Comparison of ENCODE assay signal across 8 mouse cellular contexts in the genomic region with DNA sequence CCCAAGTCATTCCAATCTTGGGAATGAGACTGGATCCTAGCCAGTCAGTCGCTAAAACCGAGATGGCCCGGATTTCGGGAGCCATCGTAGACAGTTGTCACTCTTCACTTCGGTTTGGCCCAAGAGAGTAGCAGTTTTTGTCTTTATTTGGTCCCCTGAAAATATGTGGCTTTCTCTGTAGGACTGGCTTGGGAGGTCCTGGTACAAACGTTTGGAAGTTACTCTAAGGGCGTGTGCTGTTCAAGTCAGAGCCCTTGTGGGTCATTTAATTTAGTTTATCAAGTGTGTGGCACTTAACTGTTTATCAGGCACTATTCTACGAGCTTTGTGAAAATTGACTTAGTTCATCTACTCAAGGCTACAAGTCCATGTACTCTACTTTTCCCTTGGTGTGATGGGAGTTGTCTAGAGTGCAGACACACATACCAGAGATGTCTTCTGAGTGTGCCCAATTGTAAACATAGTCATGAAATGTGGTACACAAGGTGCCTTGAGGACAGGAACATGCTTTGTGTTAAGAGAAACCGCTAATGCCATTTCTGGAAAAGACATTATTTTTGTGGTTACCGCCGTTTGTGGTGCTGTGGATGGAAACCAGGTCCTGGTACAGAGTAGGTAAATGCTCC. TPM values are rescaled to one million over a fixed set of nuclear protein-coding genes. Genes with fewer than 3 reads are reported as not detected.
DNase-seq lines count a peak whose midpoint lies in the region; ATAC-seq and TF ChIP-seq lines count a peak whose summit lies in the region.

No protein-coding gene starts in this region.

- H3K4me2 ChIP-seq in heart, embryonic 16.5 days (ENCODE audit: low read depth, low read length), result peak overlapping the region; percentile 65
- H3K4me2 ChIP-seq in hindbrain, embryonic 15.5 days, result peak overlapping the region; percentile 56
- peak overlapping the region; percentile 54 for H3K4me2 ChIP-seq in midbrain, embryonic 13.5 days (replicated peaks)

- no peaks in the 10 kb centered on the region for H3K9me3 ChIP-seq in heart, embryonic 16.5 days (replicated peaks; ENCODE audit: control insufficient read depth, low read length)
- H3K9me3 ChIP-seq in hindbrain, embryonic 15.5 days, result no peaks in the 10 kb centered on the region
- H3K9me3 ChIP-seq in midbrain, embryonic 13.5 days, result no peaks in the 10 kb centered on the region

- H3K4me1 ChIP-seq in heart, embryonic 16.5 days (ENCODE audit: control insufficient read depth, insufficient read depth, low read length), result 0 out of 2 replicates have a peak, but pooled peaks cover 3% of the 10 kb centered on the region
- H3K4me1 ChIP-seq in bone marrow macrophage, adult 2 months (ENCODE audit: control insufficient read depth, insufficient read depth, low read length), result peaks cover 3% of the 10 kb centered on the region; the same call in 1 of the 2 replicates
- H3K4me1 ChIP-seq in hindbrain, embryonic 15.5 days (replicated peaks), result no peaks in the 10 kb centered on the region
- no peaks in the 10 kb centered on the region for H3K4me1 ChIP-seq in midbrain, embryonic 13.5 days (replicated peaks)

- peak overlapping the region; percentile 76 for H3K9ac ChIP-seq in heart, embryonic 16.5 days (ENCODE audit: low read length)
- H3K9ac ChIP-seq in hindbrain, embryonic 15.5 days, result peak overlapping the region; percentile 59
- H3K9ac ChIP-seq in midbrain, embryonic 13.5 days (replicated peaks), result no peak overlapping the region

- no peaks in the 10 kb centered on the region for H3K36me3 ChIP-seq in heart, embryonic 16.5 days (ENCODE audit: control insufficient read depth, insufficient read depth)
- no peaks in the 10 kb centered on the region for H3K36me3 ChIP-seq in hindbrain, embryonic 15.5 days
- H3K36me3 ChIP-seq in midbrain, embryonic 13.5 days, result no peaks in the 10 kb centered on the region

- ATAC-seq in heart, embryonic 16.5 days (replicated peaks; ENCODE audit: extremely low read depth, insufficient read depth, low FRiP score), result no peak
- no peak for ATAC-seq in hindbrain, embryonic 15.5 days (ENCODE audit: low FRiP score, low read depth)
- ATAC-seq in midbrain, embryonic 13.5 days, result no peak

- no peak for TF ChIP-seq CTCF in bone marrow macrophage, adult 2 months (IDR thresholded peaks at IDR 0.05; ENCODE audit: low read depth, low read length)

- no peaks in the 10 kb centered on the region; the same call in 1 of the 2 replicates for H3K27me3 ChIP-seq in heart, embryonic 16.5 days (ENCODE audit: control insufficient read depth, insufficient read depth, low read length)
- H3K27me3 ChIP-seq in hindbrain, embryonic 15.5 days, result no peaks in the 10 kb centered on the region
- H3K27me3 ChIP-seq in midbrain, embryonic 13.5 days, result no peaks in the 10 kb centered on the region

- TF ChIP-seq POLR2A in bone marrow macrophage, adult 2 months (IDR thresholded peaks at IDR 0.05; ENCODE audit: borderline replicate concordance, low read depth, low read length), result no peak

- no peak overlapping the region for H3K27ac ChIP-seq in heart, embryonic 16.5 days (ENCODE audit: low read length)
- no peak overlapping the region for H3K27ac ChIP-seq in bone marrow macrophage, adult 2 months (ENCODE audit: insufficient read depth, low read depth, low read length)
- no peak overlapping the region for H3K27ac ChIP-seq in hindbrain, embryonic 15.5 days (replicated peaks)
- no peak overlapping the region for H3K27ac ChIP-seq in midbrain, embryonic 13.5 days

- DNase-seq in heart, postnatal 4 days, result no peak
- DNase-seq in right cerebral cortex, postnatal 10 days (ENCODE audit: low spot score in 2 of 2), result no peak
- DNase-seq in ovary, postnatal 10 days (ENCODE audit: low spot score), result no peak
- DNase-seq in frontal cortex, postnatal 14 days (ENCODE audit: low spot score in 2 of 2), result no peak

- H3K4me3 ChIP-seq in heart, embryonic 16.5 days (ENCODE audit: low read length), result peak overlapping the region; percentile 63
- H3K4me3 ChIP-seq in bone marrow macrophage, adult 2 months (ENCODE audit: insufficient read depth, low read length), result peak overlapping the region; percentile 94
- H3K4me3 ChIP-seq in hindbrain, embryonic 15.5 days, result peak overlapping the region; percentile 61
- H3K4me3 ChIP-seq in midbrain, embryonic 13.5 days (replicated peaks), result peak overlapping the region; percentile 56

- 56% methylated on average over 12 of the region's 12 CpGs for WGBS in heart, embryonic 16.5 days
- 49% methylated on average over 12 of the region's 12 CpGs for WGBS in hindbrain, embryonic 15.5 days
- WGBS in midbrain, embryonic 13.5 days, result 56% methylated on average over 12 of the region's 12 CpGs

RNA-seq across cellular contexts. Expression of gene Xk, which starts 0.9 kb away (rescaled TPM):
- polyA plus RNA-seq in heart, embryonic 16.5 days (2015; fragmentation: Nextera tagmentation; extraction: Ambion mirVana), result 3.0 and 3.2 TPM in 2 replicates
- 1 to 10 TPM; 4.6 to 4.9 TPM for total RNA-seq in heart, postnatal 4 days (2021)
- polyA plus RNA-seq in bone marrow macrophage, adult 2 months (2012; ENCODE audit: insufficient read depth, insufficient read length, missing spikeins), result 0.84 and 0.92 TPM in 2 replicates
- polyA plus RNA-seq in hindbrain, embryonic 15.5 days (2015; fragmentation: Nextera tagmentation; extraction: Ambion mirVana), result 4.9 and 5.4 TPM in 2 replicates
- 2.3 and 2.9 TPM in 2 replicates for polyA plus RNA-seq in midbrain, embryonic 13.5 days (2015; fragmentation: Nextera tagmentation; extraction: Ambion mirVana)

RNA-seq across cellular contexts. Expression of gene H2al1m, which starts 10.1 kb away (rescaled TPM):
- not detected in 2 replicates for polyA plus RNA-seq in heart, embryonic 16.5 days (2015; fragmentation: Nextera tagmentation; extraction: Ambion mirVana)
- 1 to 10 TPM in 1 of 2 experiments, under 1 TPM in 1; 0.76 to 1.1 TPM for total RNA-seq in heart, postnatal 4 days (2021)
- polyA plus RNA-seq in bone marrow macrophage, adult 2 months (2012; ENCODE audit: insufficient read depth, insufficient read length, missing spikeins), result not detected in 2 replicates
- polyA plus RNA-seq in hindbrain, embryonic 15.5 days (2015; fragmentation: Nextera tagmentation; extraction: Ambion mirVana), result 0.31 TPM in 1 of 2 replicates, not detected in the other
- polyA plus RNA-seq in midbrain, embryonic 13.5 days (2015; fragmentation: Nextera tagmentation; extraction: Ambion mirVana), result not detected in 2 replicates

RNA-seq across cellular contexts. Expression of gene Gm14862, which starts 16.8 kb away (rescaled TPM):
- polyA plus RNA-seq in heart, embryonic 16.5 days (2015; fragmentation: Nextera tagmentation; extraction: Ambion mirVana), result not detected in 2 replicates
- total RNA-seq in heart, postnatal 4 days (2021), result not detected
- polyA plus RNA-seq in bone marrow macrophage, adult 2 months (2012; ENCODE audit: insufficient read depth, insufficient read length, missing spikeins), result not detected in 2 replicates
- polyA plus RNA-seq in hindbrain, embryonic 15.5 days (2015; fragmentation: Nextera tagmentation; extraction: Ambion mirVana), result 0.21 TPM in 1 of 2 replicates, not detected in the other
- not detected in 2 replicates for polyA plus RNA-seq in midbrain, embryonic 13.5 days (2015; fragmentation: Nextera tagmentation; extraction: Ambion mirVana)
